Mouse (Mus musculus) intestine, postnatal 0 days (tissue): ENCODE results near the gene Mcur1. TPM values are rescaled to one million over a fixed set of nuclear protein-coding genes. Genes with fewer than 3 reads are reported as not detected.

ENCODE experiments used
- ATAC-seq: fragments of 200-750 bp; cut with Nextera tagmentation; 2 replicates; pipeline ENCODE4 v1.8.0; 2017; ENCODE audit warnings: mild to moderate bottlenecking, moderate TSS enrichment, moderate library complexity
- H3K27ac ChIP-seq: fragments of 300-500 bp; sonication (generic); 2 replicates; pipeline ENCODE4 v1.5.1; 2014; ENCODE audit warnings: mild to moderate bottlenecking, low read depth, low read length, moderate library complexity
- H3K27me3 ChIP-seq: fragments of 300-500 bp; sonication (generic); replicated peaks from 2 replicates; pipeline ENCODE4 v1.6.1; 2014; ENCODE audit warnings: low read length, mixed read lengths; ENCODE audit not compliant: control insufficient read depth, insufficient read depth
- H3K36me3 ChIP-seq: fragments of 300-500 bp; sonication (generic); 2 replicates; pipeline ENCODE4 v1.6.1; 2014; ENCODE audit warnings: mild to moderate bottlenecking, moderate library complexity; ENCODE audit not compliant: control insufficient read depth, insufficient read depth
- H3K4me1 ChIP-seq: fragments of 300-500 bp; sonication (generic); replicated peaks from 2 replicates; pipeline ENCODE4 v1.6.1; 2014; ENCODE audit warnings: antibody characterized with exemption, low read length, mixed read lengths; ENCODE audit not compliant: control insufficient read depth, insufficient read depth
- H3K4me2 ChIP-seq: fragments of 300-500 bp; sonication (generic); replicated peaks from 2 replicates; pipeline ENCODE4 v1.6.1; 2014; ENCODE audit warnings: low read depth, mild to moderate bottlenecking, moderate library complexity
- H3K4me3 ChIP-seq: fragments of 300-500 bp; sonication (generic); 2 replicates; pipeline ENCODE4 v1.5.1; 2014; ENCODE audit warnings: low read depth, low read length
- H3K9ac ChIP-seq: fragments of 300-500 bp; sonication (generic); 2 replicates; pipeline ENCODE4 v1.6.1; 2014; ENCODE audit warnings: mild to moderate bottlenecking, low read depth, low read length
- H3K9me3 ChIP-seq: fragments of 300-500 bp; sonication (generic); 2 replicates; pipeline ENCODE4 v1.6.1; 2016; ENCODE audit warnings: mixed run types; ENCODE audit not compliant: control insufficient read depth
- CTCF ChIP-seq: sonication (generic); IDR thresholded peaks from 2 replicates; pipeline ENCODE4 v1.5.1; 2016; ENCODE audit warnings: low read depth, mild to moderate bottlenecking, control low read depth, antibody characterized with exemption, moderate library complexity
- WGBS: fragments of 180-500 bp; shearing (Covaris S2); extraction: QIAGEN DNeasy Blood & Tissue Kit; methylation state at CpG from one replicate; pipeline ENCODE4 v1.1.7; 2014; 5-methylcytosine and 5-hydroxymethylcytosine counted together
- polyA plus RNA-seq: library from polyadenylated mRNA; unstranded; fragments of >200 nt; fragmentation: Nextera tagmentation; extraction: Ambion mirVana; gene quantifications from 2 replicates; pipeline ENCODE4 v1.2.1, GENCODE M21; 2015

The Mcur1 gene
- polyA plus RNA-seq, 1 experiment from 2014 or later = 15.4 TPM

- Histone ChIP-seq H3K27me3 (no peaks in the 10 kb centered on the region), H3K9me3 (no peaks in the 10 kb centered on the region), H3K4me3 (no peak overlapping the region), H3K4me1 (no peaks in the 10 kb centered on the region), H3K36me3 (peaks cover 32% of the 10 kb centered on the region), H3K27ac (no peak overlapping the region), H3K9ac (no peak overlapping the region), H3K4me2 (no peak overlapping the region)
- ATAC-seq = no peak
- 85% methylated on average over 7 of the region's 7 CpGs for WGBS
- no peak for TF ChIP-seq CTCF
These were observed 10.1 kb downstream of the Mcur1 start for GRCm38 (mm10) chr13:43549870-43550269.

DNA sequence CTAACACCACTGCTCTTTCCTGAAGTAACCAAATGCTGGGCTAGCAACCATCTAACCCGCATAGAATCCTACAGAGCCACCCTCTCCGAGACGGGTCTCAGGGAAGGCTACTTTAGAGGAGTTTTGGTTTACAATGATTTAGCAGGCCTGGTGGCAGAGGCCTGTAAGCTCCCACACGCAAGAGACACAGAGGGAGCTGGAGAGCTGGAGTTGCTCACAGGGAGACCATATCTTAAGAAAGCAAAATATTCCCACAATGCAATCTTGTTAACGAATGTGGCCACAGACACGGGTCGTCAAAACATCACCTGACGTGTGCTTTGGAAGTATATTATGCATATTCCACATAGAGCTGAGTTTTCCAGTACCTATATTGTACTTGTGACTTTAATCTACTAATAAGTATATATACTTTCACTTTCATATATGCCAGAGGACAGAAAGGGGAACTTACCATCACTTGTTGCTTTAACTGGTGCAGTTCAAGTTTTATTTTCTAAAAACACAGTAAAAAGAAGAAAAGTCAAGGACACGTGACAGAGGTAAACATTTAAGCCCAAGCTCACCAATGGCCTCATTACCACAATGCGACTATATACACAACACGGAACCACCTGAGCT is 10.8 kb downstream of the Mcur1 start:
- Histone ChIP-seq H3K4me1 (no peaks in the 10 kb centered on the region), H3K27me3 (no peaks in the 10 kb centered on the region), H3K9me3 (no peaks in the 10 kb centered on the region), H3K36me3 (peaks cover 35% of the 10 kb centered on the region), H3K4me2 (no peak overlapping the region), H3K4me3 (no peak overlapping the region), H3K9ac (no peak overlapping the region), H3K27ac (no peak overlapping the region)
- ATAC-seq = no peak
- no peak for TF ChIP-seq CTCF
- 82% methylated on average over 11 of the region's 11 CpGs for WGBS

GRCm38 (mm10) chr13:43548617-43549016 is 11.4 kb downstream of the Mcur1 start:
- ATAC-seq = no peak
- Histone ChIP-seq H3K9ac (no peak overlapping the region), H3K9me3 (no peaks in the 10 kb centered on the region), H3K4me1 (no peaks in the 10 kb centered on the region), H3K27me3 (no peaks in the 10 kb centered on the region), H3K27ac (no peak overlapping the region), H3K4me2 (no peak overlapping the region), H3K4me3 (no peak overlapping the region), H3K36me3 (peaks cover 40% of the 10 kb centered on the region)
- no peak for TF ChIP-seq CTCF
- 61% methylated on average over 5 of the region's 5 CpGs for WGBS

- 27% methylated on average over 3 of the region's 3 CpGs for WGBS
- no peak for ATAC-seq
- no peak overlapping the region for H3K4me3 ChIP-seq
These were observed 13.1 kb downstream of the Mcur1 start for GRCm38 (mm10) chr13:43546861-43547260.

DNA sequence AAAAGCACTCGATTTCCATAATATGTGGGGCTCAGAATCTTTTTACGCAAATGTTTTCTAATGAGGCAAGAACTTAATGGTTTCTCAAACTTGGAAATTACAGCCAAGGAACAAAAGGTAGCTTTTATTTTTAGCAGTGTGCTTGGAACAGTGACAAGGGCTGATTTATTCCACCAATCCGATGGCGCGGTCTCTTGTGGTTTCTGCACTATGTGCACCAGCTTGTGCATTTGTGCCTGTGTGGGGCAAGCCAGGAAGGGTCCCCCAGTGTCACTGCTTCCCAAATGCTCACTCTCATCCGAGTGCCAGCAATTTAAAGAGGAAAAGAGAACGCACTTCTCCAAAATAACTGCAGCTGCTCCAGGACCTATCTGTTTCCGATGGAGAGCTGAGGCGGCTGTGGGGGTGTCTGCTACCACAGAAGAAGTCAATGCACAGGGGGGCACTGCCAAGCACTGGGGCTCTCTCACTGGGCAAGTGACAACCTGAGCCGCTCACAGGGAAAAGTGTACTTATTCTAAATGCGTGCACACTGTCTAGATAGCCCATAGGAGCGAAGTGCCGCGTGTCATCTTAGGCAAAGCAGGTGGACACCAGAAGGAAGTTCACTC is 19.7 kb downstream of the Mcur1 start:
- no peak for ATAC-seq
- Histone ChIP-seq H3K27ac (no peak overlapping the region), H3K4me2 (no peak overlapping the region), H3K36me3 (peaks cover 9% of the 10 kb centered on the region; the same call in 1 of the 2 replicates), H3K27me3 (no peaks in the 10 kb centered on the region), H3K4me3 (no peak overlapping the region), H3K4me1 (no peaks in the 10 kb centered on the region), H3K9ac (no peak overlapping the region), H3K9me3 (no peaks in the 10 kb centered on the region)
- 86% methylated on average over 14 of the region's 14 CpGs for WGBS
- TF ChIP-seq CTCF = no peak

More at GRCm38 (mm10) chr13:43546861-43547260, 13.1 kb downstream of the Mcur1 start:
- Histone ChIP-seq H3K9ac (no peak overlapping the region), H3K36me3 (peaks cover 37% of the 10 kb centered on the region), H3K4me1 (no peaks in the 10 kb centered on the region), H3K4me2 (no peak overlapping the region), H3K27ac (no peak overlapping the region), H3K27me3 (no peaks in the 10 kb centered on the region), H3K9me3 (no peaks in the 10 kb centered on the region)
- TF ChIP-seq CTCF = peak; percentile 95

- WGBS = 78% methylated on average over 3 of the region's 3 CpGs
- no peaks in the 10 kb centered on the region for H3K9me3 ChIP-seq
- 0 out of 2 replicates have a peak, but pooled peaks have one; percentile 28 for ATAC-seq
These were observed 20.6 kb downstream of the Mcur1 start for GRCm38 (mm10) chr13:43539409-43539808.

More at GRCm38 (mm10) chr13:43539409-43539808, 20.6 kb downstream of the Mcur1 start:
- Histone ChIP-seq H3K4me1 (no peaks in the 10 kb centered on the region), H3K27me3 (no peaks in the 10 kb centered on the region), H3K9ac (no peak overlapping the region), H3K27ac (no peak overlapping the region), H3K4me3 (no peak overlapping the region), H3K36me3 (peaks cover 7% of the 10 kb centered on the region; the same call in 1 of the 2 replicates), H3K4me2 (no peak overlapping the region)
- no peak for TF ChIP-seq CTCF
